Mouse (Mus musculus): Measurements from ENCODE around the gene Nampt.

The Nampt gene

DNA sequence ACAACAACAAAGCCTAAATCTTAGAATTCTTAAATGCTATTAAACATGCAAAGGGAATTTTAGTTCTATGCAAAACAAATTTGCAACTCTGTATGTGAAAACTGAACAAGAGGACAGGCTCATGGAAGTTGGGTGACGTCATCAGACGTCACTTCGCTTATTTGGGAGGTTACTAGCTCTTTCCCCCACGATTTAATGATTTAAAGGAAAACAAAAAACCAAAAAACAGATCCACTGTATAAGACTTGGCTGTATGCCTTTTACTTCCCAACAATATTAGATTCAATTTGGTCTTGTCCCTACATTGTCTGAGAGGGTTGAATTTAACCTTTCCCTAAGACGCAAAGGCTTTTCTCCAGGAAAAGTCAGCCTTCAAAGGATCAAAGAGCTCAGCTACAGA lies at the start of gene Nampt:
Gene Nampt, plus strand, starts transcription at position 130 of the 400 bp plus-strand sequence.
- in situ Hi-C loops (cut with MboI, MseI): no loop called here

GRCm38 (mm10) chr12:32770766-32771165 lies 48.6 kb upstream of the Nampt start:
- in situ Hi-C loops (cut with MboI, MseI): no loop called here

DNA sequence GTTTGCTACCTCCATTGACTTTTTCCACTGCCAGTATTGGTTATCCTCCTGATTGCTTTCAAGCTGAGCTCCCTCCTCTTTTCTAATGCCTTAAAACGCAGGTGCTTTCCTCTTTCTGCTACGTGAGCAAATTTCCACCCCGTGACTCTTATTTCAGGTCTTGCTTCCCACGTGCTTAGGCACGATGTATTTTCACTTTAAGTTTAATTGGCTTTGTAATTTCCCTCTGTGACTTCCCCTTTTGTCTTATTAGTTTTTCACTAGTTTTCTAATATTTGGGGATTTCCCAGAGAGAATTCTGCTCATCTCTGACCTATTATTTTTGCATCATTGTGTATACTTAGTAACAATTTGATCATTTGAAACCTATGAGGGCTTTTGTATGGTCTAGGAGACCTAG lies 44.8 kb upstream of the Nampt start:
- in situ Hi-C loops (cut with MboI, MseI): no loop called here

DNA sequence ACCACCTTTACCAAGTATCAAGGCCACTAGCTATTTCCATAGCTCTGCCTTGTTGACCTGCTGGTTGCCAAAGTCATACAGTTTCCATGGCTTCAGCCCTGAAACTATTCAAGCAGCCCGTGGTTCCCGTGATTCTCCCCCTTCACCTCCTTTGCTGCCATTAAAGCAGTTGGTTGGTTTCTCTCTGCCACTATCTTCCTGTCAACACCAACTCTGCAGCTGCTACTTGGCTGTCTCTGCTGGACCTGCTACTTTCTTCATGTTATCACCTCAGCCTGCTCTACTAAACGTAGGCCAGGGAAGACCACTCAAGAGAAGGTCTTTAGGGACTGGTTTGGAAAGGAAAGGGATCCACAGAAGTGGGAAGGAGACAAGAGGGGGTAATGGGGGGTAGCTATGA lies 30.3 kb upstream of the Nampt start:
- in situ Hi-C loops (cut with MboI, MseI): no loop called here

- in situ Hi-C loops (cut with MboI, MseI): no loop called here
Measured at GRCm38 (mm10) chr12:32795765-32796471, 23.4 kb upstream of the Nampt start.

DNA sequence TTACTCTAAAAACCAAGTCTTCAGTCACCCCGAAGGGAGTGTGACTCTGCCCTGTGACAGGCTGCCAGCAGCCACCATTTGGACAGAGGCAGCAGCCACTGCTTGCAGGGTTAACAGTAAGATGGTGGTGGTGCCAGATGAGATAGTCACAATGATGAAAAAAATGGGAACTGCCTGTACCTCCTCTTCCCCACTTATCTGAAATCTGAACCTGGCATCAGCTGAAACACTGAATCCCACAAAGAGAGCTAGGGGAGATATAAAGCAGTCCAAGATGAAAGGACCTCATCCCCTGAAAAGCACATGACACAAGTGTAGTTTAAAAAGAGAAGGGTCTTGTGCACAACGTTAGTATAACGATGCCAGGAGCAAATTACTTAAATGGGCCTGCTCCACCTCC lies 21.9 kb upstream of the Nampt start:
- in situ Hi-C loops (cut with MboI, MseI): no loop called here

DNA sequence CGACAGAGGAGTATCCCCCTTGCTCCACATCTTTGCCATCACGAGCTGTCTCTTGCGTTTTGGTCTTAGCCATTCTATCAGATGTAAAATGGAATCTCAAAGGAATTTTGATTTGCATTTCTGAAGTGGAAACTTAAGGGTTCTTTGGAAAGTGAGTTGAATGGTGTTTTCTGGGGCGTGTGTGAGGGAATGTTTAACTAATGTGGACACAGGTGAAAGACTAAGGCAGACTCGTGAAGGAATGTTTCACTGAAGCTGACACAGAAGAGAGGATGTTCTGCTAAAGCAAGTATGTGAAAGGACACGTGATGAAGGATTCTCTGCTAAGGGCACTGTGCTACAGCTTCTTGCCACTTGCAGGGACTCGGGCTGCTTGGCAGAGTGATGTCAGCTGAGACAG lies 18.3 kb upstream of the Nampt start:
- in situ Hi-C loops (cut with MboI, MseI): no loop called here

DNA sequence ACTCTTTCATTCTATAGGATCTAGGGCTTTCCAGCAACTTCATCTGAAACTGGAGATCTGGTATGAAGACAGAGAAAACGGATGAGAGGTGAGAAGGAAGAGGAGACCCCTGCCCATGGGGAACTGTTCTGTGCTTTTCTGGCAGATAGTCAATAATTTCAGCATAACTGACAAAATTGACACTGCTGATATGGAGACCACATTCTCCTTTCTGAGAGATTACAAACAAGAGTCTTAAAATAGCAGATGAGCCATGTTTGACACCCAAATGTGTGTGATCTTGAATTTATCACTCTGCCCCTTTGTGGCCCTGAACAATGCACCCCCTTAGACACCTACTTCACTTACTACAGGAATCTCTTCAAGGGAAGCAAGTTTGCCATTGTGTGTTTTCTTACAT lies 13.8 kb upstream of the Nampt start:
- in situ Hi-C loops (cut with MboI, MseI): no loop called here

DNA sequence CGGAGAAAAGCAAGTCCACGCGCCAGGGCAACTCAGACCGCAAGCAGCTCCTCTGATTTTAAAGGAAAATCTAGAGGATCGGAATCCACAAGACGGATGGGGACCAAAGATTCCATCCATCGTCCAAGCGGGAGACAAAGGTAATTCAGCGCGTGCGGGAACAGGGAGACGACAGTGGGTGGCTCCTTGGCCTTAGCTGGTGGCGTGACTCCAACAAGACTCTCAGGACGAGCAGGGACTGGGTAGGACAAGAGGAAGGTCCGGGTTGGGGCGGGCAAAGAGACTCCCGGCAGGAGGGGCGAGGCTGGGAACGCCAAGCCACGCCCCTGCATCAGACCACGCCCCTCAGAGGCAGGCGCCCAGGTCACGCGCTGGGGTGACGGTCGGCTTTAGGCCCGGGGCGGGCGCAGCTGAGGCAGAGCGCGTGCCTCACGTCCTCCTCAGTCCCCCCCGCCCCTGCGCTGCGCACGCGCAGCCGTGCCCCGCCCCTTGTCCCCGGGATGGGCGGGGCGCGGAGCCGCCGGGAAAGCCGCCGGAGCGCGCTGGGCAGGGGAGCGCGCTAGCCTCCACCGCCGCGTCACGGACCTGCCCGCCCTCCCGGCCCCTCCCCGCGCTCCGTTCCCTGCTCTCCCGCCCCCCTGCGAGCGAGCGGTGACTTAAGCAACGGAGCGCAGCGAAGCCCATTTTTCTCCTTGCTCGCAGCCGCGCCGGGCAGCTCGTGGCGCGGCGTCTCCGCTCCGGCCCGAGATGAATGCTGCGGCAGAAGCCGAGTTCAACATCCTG lies 669 bp downstream of the Nampt start:
- in situ Hi-C loops (cut with MboI, MseI): loop anchor here in 1 of 2 experiments (10.0 kb wide), 1 partner anchor 615 kb away; the partner anchor contains the start of gene Pik3cg

DNA sequence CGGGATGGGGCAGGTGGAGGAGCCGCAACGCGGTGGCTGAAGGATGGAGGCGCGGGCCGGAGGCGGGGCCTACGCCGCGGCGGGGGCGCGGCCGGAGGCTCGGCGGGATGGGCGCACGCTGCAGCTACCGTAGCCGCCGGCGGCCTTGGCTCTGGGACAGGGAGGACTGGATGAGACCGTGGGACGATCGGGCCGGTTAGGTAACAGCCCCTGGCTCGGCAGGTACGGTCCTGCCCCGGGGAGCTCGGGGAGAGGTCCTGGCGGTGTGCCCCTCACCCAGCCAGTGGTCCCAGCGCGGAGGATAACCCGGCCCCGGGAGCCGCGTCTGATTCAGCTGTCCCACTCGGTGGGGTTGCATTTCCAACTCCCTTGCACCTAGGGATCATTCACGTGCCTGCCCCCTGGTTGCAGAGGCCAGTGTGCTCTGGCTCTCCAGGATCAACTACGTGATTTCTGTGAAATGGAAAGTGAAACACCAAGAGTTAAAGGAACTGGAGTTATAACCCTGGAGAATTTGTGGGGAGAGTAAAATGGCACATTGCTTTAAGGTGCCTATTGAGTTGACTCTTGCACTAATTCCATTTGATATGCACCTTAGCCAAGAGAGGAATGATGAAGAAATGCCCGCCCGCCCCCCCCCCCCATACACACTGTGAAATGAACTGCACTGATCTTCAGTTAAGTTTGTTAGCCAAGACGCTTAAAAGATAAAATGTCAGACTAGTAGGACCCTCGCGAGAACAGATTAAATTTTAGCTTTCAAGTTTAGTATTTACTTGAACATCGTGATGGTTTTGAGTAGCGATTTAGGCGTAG lies 1.6 kb downstream of the Nampt start:
- in situ Hi-C loops (cut with MboI, MseI): loop anchor here in 1 of 2 experiments (10.0 kb wide), 1 partner anchor 616 kb away; the partner anchor contains the start of gene Pik3cg

DNA sequence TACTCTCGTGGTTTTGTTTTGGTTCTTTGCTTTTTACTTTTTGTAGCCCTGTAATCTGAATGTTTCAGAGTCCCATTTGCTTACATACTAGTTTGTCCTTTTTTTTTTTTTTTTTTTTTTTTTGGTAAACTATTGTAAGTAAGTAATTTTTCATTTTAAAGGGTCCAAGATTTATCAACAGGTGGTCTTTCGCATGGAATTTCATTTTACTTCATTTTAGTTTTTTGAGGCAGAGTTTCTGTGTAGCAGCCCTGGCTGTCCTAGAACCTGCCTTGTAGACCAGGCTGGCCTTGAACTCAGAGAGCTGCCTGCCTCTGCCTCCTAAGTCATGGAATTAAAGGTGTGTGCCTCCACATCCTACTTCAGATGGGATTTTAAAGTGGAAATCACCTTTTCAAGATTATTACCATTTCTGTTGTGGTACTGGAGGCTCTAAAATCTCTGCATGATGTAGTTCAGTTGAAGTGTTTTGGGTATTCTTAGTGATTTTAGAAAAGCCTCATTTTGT lies 2.2 kb downstream of the Nampt start:
- in situ Hi-C loops (cut with MboI, MseI): loop anchor here in 1 of 2 experiments (10.0 kb wide), 1 partner anchor 617 kb away; the partner anchor contains the start of gene Pik3cg

DNA sequence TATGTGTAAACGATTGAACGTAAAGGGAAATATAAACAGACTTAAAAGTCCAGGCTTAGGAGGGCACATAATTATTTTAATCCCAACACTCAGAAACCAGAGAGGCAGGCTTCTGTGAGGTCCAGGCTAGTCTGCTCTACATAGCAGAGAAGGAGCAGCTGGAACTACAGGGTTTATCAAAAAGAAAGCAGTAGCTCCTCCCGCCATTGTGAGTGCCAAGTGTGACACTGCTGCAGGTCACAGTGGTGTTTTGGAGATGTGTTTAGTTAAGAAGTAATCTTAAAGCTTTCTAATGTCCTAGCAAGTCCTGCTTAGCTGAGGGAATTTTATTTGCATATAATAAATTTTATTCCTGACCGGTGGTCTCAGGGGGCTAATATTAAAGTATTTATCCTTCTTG lies 2.7 kb downstream of the Nampt start:
- in situ Hi-C loops (cut with MboI, MseI): loop anchor here in 1 of 2 experiments (10.0 kb wide), 1 partner anchor 617 kb away; the partner anchor contains the start of gene Pik3cg

DNA sequence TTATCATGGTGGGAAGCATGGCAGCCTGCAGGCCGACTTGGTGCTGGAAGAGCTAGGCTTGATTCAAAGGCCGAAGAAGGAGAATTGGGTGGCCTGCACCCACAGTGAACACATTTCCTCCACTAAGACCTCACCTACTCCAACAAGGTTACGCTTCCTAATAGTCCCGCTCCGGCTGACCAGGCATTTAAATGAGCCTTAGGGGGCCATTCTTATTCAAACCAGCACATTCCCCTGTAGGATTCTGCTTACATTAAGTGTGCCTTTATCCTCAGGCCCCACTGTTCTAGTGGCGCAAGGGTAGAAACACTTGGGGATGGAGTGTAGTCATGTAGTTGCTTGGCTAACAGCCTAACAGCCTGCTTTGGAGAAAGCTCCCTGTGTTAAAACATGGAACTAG lies 5.2 kb downstream of the Nampt start:
- in situ Hi-C loops (cut with MboI, MseI): loop anchor here in 1 of 2 experiments (10.0 kb wide), 1 partner anchor 620 kb away; the partner anchor contains the start of gene Pik3cg

DNA sequence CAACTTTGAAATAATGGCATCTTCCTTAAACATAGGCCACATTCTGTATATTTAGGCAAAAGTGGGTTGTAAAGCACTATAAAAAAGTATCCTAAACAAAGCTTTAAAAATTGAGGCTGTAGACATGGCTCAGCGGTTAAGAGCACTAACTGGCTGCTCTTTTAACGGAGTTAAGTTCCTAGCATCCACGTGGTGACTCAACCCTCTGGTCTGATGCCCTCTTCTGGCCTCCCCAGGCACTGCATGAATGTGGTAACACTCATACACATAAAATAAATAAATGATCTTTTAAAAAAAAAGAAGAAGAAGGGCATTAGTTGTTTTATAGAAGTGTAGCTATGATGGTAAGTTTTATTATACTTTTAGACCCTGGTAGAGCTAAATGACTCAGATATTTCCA lies 7.6 kb downstream of the Nampt start:
- in situ Hi-C loops (cut with MboI, MseI): loop anchor here in 1 of 2 experiments (10.0 kb wide), 1 partner anchor 622 kb away; the partner anchor contains the start of gene Pik3cg

GRCm38 (mm10) chr12:32828137-32828760 lies 8.9 kb downstream of the Nampt start:
- in situ Hi-C loops (cut with MboI, MseI): loop anchor here in 1 of 2 experiments (10.0 kb wide), 1 partner anchor 623 kb away; the partner anchor contains the start of gene Pik3cg

DNA sequence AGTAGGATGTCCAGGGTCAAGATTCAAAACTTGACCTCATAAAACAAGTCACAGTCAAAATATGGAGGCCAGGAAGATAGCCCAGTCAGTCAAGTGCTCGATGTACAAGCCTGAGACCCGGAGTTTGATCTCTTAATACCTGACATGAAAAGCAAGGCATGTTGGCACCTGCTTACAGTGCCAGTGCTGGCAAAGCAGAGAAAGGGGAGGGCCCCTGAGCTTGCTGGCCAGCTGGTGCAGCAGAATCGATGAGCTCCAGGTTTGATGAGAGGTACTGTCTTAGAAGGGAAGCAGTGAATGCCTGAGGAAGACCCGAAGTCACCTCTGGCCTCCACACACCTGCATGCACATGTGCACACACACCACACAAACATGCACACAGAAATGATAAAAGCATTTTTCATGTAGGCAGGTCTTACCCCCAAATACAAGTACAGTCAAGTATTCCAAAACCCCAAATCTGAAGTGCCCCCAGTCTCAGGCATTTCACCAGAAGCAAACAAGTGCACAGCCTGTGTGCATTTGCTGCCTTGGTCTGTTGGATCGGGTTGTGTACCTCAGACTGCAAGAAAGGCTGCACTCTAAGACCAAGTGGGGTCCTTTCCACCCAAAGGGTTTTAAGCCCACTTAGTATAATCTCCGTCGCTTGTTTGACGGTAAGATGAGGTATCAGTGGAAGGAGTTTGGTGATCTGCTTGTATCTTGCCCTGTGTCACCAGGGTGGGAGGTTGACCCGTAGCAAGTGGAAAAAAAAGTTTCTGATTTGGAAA lies 10.2 kb downstream of the Nampt start:
- in situ Hi-C loops (cut with MboI, MseI): loop anchor here in 1 of 2 experiments (10.0 kb wide), 1 partner anchor 625 kb away; the partner anchor contains the start of gene Pik3cg

DNA sequence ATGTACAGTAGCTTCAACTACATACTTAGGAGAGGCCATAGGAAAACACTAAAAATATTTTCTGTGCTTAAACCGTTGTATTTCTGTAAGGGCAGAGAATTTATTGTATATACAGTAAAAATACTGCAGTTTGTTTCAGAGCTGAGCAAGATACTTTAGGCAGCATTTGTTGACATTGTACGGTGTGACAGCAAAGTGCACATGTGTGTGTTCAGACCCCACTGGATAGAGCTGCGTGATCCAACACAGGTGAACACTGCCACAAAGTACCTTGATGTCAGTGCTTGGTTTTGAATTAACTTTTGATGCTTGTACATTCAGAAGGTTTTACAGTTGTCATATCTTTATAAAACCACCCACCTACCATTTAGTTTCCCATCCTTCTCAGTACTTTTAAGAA lies 12.7 kb downstream of the Nampt start:
- in situ Hi-C loops (cut with MboI, MseI): no loop called here

DNA sequence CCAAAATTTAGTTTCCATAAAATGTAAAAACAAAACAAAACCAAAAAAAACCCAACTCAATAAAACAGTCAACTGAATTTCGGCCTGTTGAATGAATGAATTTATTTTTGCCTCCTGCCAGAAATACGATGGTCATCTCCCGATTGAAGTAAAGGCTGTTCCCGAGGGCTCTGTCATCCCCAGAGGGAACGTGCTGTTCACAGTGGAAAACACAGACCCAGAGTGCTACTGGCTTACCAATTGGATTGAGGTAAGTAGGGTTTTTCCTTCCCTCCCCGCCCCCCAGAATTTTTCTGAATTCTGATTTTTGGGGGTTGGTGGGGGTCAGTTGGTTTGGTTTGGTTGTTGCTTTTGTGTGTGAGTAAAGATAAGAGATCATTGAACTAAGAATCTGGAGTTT lies 15.4 kb downstream of the Nampt start:
- in situ Hi-C loops (cut with MboI, MseI): no loop called here

DNA sequence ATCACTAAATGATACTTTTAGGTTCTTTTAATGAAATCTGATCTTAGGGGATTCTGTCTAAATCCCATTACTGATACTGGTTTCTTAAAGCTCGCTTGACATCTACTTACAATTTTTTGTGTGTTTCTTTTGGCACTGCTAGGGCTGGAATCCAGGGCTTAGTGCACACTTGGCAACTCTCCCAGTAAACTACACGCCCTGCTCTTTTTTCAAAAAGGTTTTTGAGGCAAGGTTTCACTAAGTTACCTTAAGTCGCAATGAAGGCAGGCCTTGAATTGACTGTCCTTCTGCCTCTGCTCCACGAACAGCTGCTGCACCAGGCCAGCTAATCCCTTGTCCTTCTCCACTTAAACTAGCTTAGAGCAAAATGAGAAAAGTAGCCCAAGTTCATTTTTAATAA lies 15.9 kb downstream of the Nampt start:
- in situ Hi-C loops (cut with MboI, MseI): no loop called here

DNA sequence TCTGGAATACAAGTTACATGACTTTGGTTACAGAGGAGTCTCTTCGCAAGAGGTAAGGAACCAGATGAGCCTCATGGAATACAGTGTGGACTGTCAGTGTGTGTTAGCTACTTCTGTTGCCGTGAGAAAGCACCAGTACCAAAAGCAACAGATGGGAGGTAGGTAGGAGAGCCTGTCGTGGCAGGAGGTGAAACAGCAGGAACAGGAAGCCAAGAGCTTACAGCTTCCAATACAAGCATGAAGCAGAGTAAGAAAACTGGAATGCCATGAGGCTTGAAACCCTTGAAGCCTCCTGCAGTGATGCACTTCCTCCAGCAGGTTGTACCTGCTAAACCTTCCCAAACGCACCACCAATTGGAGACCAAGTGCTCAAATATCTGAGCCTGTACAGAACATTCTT lies 19.1 kb downstream of the Nampt start:
- in situ Hi-C loops (cut with MboI, MseI): no loop called here

Data from T-helper 17 cell (primary cell).